Mouse (Mus musculus) lung, embryonic 15.5 days (tissue): ENCODE results near the gene Nudt2. TPM values are rescaled to one million over a fixed set of nuclear protein-coding genes. Genes with fewer than 3 reads are reported as not detected.

Source experiments
- ATAC-seq: fragments of 200-750 bp; cut with Nextera tagmentation; 2 replicates; pipeline ENCODE4 v1.8.0; 2017; ENCODE audit warnings: moderate number of reproducible peaks, borderline replicate concordance; ENCODE audit not compliant: low FRiP score, low TSS enrichment; ENCODE audit errors: extremely low read depth
- H3K27ac ChIP-seq: fragments of 300-500 bp; sonication (generic); 2 replicates; pipeline ENCODE4 v1.5.1; 2015; ENCODE audit warnings: moderate library complexity, mild to moderate bottlenecking, inconsistent platforms
- H3K27me3 ChIP-seq: fragments of 300-500 bp; sonication (generic); 2 replicates; pipeline ENCODE4 v1.6.1; 2015; ENCODE audit warnings: inconsistent platforms
- H3K36me3 ChIP-seq: fragments of 300-500 bp; sonication (generic); 2 replicates; pipeline ENCODE4 v1.6.1; 2015; ENCODE audit warnings: inconsistent platforms
- H3K4me1 ChIP-seq: fragments of 300-500 bp; sonication (generic); 2 replicates; pipeline ENCODE4 v1.6.1; 2015; ENCODE audit warnings: inconsistent platforms
- H3K4me2 ChIP-seq: fragments of 300-500 bp; sonication (generic); 2 replicates; pipeline ENCODE4 v1.6.1; 2015; ENCODE audit warnings: inconsistent platforms, mild to moderate bottlenecking, moderate library complexity
- H3K4me3 ChIP-seq: fragments of 300-500 bp; sonication (generic); 2 replicates; pipeline ENCODE4 v1.5.1; 2015; ENCODE audit warnings: mild to moderate bottlenecking, inconsistent platforms
- H3K9ac ChIP-seq: fragments of 300-500 bp; sonication (generic); 2 replicates; pipeline ENCODE4 v1.6.1; 2015; ENCODE audit warnings: inconsistent platforms
- H3K9me3 ChIP-seq: fragments of 300-500 bp; sonication (generic); 2 replicates; pipeline ENCODE4 v1.6.1; 2016; ENCODE audit warnings: inconsistent platforms
- WGBS: fragments of 180-500 bp; shearing (Covaris S2); methylation state at CpG from one replicate; pipeline ENCODE4 v1.1.7; 2015; 5-methylcytosine and 5-hydroxymethylcytosine counted together
- polyA plus RNA-seq: library from polyadenylated mRNA; unstranded; fragments of >200 nt; fragmentation: Nextera tagmentation; extraction: Ambion mirVana; gene quantifications from 2 replicates; pipeline ENCODE4 v1.2.1, GENCODE M21; 2015

Gene Nudt2
- polyA plus RNA-seq, 1 experiment from 2014 or later: 49.0 TPM

DNA sequence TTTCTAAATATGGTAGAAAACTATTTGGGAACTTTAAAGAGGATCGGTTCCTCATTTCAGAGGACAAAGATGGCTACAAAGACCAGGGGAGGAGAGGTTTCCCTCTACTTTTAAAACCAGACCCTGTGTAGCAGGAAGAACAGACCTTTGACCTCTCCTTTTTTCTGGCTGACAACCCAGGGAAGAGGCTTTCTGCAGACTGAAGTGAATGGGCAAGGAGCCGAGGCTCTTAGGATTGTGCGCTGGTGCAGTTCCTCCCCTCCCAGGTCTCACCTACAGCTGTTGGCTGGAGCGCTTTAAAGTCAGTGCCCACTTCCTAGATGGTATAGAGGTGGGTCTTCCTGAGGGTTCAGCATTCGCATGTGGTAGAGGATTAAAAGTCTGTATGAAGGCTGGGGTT, 32.1 kb downstream of the Nudt2 start:
- ATAC-seq: no peak
- no peak overlapping the region for H3K4me2 ChIP-seq
- no peak overlapping the region for H3K9ac ChIP-seq
- WGBS: 56% methylated on average over 5 of the region's 5 CpGs
- no peaks in the 10 kb centered on the region for H3K9me3 ChIP-seq
- no peak overlapping the region for H3K4me3 ChIP-seq
- no peak overlapping the region for H3K27ac ChIP-seq
- H3K4me1 ChIP-seq: peaks cover 19% of the 10 kb centered on the region
- peaks cover 61% of the 10 kb centered on the region for H3K27me3 ChIP-seq
- no peaks in the 10 kb centered on the region for H3K36me3 ChIP-seq

- 2% methylated on average over 34 of the region's 34 CpGs for WGBS
- no peaks in the 10 kb centered on the region for H3K36me3 ChIP-seq
- H3K9me3 ChIP-seq: no peaks in the 10 kb centered on the region
- no peak overlapping the region for H3K27ac ChIP-seq
- peaks cover 61% of the 10 kb centered on the region for H3K27me3 ChIP-seq
- H3K4me3 ChIP-seq: peak overlapping the region; percentile 31
- peaks cover 20% of the 10 kb centered on the region for H3K4me1 ChIP-seq
- ATAC-seq: no peak
- H3K4me2 ChIP-seq: peak overlapping the region; percentile 60
- H3K9ac ChIP-seq: no peak overlapping the region
Measured at GRCm38 (mm10) chr4:41497579-41497978, 32.6 kb downstream of the Nudt2 start.

- no peak for ATAC-seq
- no peaks in the 10 kb centered on the region for H3K36me3 ChIP-seq
- peaks cover 24% of the 10 kb centered on the region for H3K4me1 ChIP-seq
- H3K9me3 ChIP-seq: no peaks in the 10 kb centered on the region
- H3K27me3 ChIP-seq: peaks cover 61% of the 10 kb centered on the region
- peak overlapping the region; percentile 60 for H3K4me2 ChIP-seq
- H3K27ac ChIP-seq: no peak overlapping the region
- H3K9ac ChIP-seq: no peak overlapping the region
- peak overlapping the region; percentile 31 for H3K4me3 ChIP-seq
- WGBS: 5% methylated on average over 72 of the region's 72 CpGs
Measured at GRCm38 (mm10) chr4:41497995-41498845, 33.3 kb downstream of the Nudt2 start.

DNA sequence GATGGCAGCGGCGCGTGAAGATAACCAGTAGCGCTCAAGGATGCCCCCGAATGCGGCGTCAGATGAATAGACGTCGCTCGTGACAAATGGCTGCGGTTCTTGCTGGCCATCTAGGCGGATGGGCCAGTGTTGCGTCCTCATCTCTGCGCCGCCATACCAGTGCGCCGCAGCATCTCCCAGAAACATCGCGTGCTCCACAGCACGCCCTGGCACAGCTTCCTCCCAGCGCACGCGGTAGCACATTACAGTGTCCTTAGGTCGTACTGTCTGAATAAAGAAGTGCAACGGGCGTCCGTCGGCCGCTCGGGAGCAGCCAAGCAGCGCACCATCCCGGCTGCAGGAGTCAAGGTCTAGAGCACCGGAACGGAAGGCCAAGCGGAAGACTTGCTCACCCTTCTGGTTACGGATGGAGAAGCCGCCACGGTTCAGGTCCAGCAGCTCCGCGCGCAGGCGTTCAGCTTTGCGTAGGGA, 34.0 kb downstream of the Nudt2 start:
- Histone ChIP-seq H3K4me2 (peak overlapping the region; percentile 60), H3K36me3 (no peaks in the 10 kb centered on the region), H3K4me1 (peaks cover 26% of the 10 kb centered on the region), H3K4me3 (peak overlapping the region; percentile 31), H3K27me3 (peaks cover 61% of the 10 kb centered on the region), H3K27ac (no peak overlapping the region), H3K9ac (no peak overlapping the region), H3K9me3 (no peaks in the 10 kb centered on the region)
- no peak for ATAC-seq
- WGBS: 4% methylated on average over 43 of the region's 43 CpGs

DNA sequence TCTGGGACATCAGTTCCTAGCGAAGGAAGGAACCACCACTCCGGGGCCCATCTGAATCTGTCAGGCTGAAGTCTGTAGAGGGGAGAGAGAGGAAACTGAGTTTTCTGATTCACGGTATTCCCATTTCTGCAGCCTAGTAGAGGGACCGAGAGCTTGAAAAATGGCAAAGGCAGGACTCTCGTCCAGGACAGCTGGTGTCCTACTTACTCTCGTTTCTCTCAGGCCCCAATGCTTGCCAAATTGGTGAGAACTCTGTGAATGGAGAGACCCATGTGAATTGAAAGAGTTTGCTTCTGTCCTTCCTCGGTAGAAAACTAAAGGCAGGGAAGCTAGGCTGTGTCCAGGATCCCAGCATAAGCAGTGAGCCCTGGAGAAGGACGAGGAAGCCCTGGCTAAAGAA, 34.7 kb downstream of the Nudt2 start:
- no peaks in the 10 kb centered on the region for H3K9me3 ChIP-seq
- no peak overlapping the region for H3K4me2 ChIP-seq
- H3K4me3 ChIP-seq: no peak overlapping the region
- H3K9ac ChIP-seq: no peak overlapping the region
- no peaks in the 10 kb centered on the region for H3K36me3 ChIP-seq
- H3K27me3 ChIP-seq: peaks cover 61% of the 10 kb centered on the region
- peaks cover 26% of the 10 kb centered on the region for H3K4me1 ChIP-seq
- H3K27ac ChIP-seq: no peak overlapping the region
- WGBS: 67% methylated on average over 8 of the region's 8 CpGs
- ATAC-seq: no peak

DNA sequence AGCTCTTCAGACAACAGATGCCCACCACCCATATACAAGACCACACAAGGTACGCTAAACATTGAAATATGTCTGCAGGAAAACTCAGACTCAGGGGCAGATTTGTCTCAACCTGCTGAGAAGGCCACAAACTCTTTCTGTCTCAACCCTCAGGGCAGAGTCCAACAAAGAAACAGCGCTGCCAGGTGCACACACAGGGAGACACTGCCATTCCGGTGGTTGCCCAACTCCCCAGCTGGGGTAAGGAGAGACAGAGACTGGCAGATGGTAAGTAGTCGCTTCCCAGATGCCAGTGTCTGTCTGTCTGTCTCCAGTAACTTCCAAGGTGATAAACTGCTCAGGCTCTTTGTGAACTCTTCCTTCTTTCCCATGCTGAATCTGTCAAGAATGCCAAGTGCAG, 35.8 kb downstream of the Nudt2 start:
- no peak overlapping the region for H3K9ac ChIP-seq
- H3K4me1 ChIP-seq: peaks cover 26% of the 10 kb centered on the region
- H3K27ac ChIP-seq: no peak overlapping the region
- no peak overlapping the region for H3K4me3 ChIP-seq
- no peaks in the 10 kb centered on the region for H3K9me3 ChIP-seq
- ATAC-seq: no peak
- H3K4me2 ChIP-seq: no peak overlapping the region
- peaks cover 57% of the 10 kb centered on the region for H3K27me3 ChIP-seq
- WGBS: 76% methylated on average over 4 of the region's 4 CpGs
- H3K36me3 ChIP-seq: no peaks in the 10 kb centered on the region

GRCm38 (mm10) chr4:41502171-41502940, 37.4 kb downstream of the Nudt2 start:
- Histone ChIP-seq H3K4me3 (peak overlapping the region; percentile 45), H3K4me1 (peaks cover 32% of the 10 kb centered on the region), H3K27ac (peak overlapping the region; percentile 64), H3K27me3 (peaks cover 46% of the 10 kb centered on the region), H3K9ac (peak overlapping the region; percentile 41), H3K4me2 (peak overlapping the region; percentile 85), H3K36me3 (no peaks in the 10 kb centered on the region), H3K9me3 (no peaks in the 10 kb centered on the region)
- ATAC-seq: peak; percentile 48
- WGBS: 13% methylated on average over 20 of the region's 20 CpGs

DNA sequence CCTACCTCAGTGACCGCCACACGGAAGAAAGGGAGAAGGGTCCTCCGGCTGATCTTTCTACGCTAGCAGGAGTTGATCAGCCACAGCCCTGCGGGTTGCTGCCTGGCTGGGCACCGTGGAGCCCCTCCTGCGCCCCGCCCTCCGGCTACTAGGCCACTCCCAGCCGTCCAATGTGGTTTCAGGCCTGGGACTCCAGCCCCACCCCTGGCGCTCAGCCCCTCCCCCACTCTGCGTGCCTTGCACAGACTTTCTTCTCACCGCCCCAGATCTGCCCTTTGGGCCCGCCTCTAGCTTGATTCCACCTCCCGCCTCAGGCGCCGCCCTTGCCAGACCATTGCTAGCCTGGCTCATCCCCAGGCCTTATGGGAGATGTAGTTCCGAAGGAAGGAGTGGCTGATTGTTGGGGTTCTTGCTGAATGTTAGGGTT, 38.0 kb downstream of the Nudt2 start, which contains the start of gene AI464131:
AI464131 (minus strand) TSS at position 91 of the 427 bp plus-strand sequence.
- peaks cover 42% of the 10 kb centered on the region for H3K27me3 ChIP-seq
- H3K4me3 ChIP-seq: peak within 1 kb of the TSS; percentile 45
- peak within 1 kb of the TSS; percentile 64 for H3K27ac ChIP-seq
- no peaks in the 10 kb centered on the region for H3K36me3 ChIP-seq
- peak within 1 kb of the TSS; percentile 41 for H3K9ac ChIP-seq
- peak; percentile 94 for ATAC-seq
- H3K4me2 ChIP-seq: peak within 1 kb of the TSS; percentile 85
- WGBS: 1% methylated on average over 18 of the region's 18 CpGs
- no peaks in the 10 kb centered on the region for H3K9me3 ChIP-seq
- peaks cover 25% of the 10 kb centered on the region for H3K4me1 ChIP-seq

- Histone ChIP-seq H3K9me3 (no peaks in the 10 kb centered on the region), H3K36me3 (no peaks in the 10 kb centered on the region), H3K27ac (no peak overlapping the region), H3K4me3 (no peak overlapping the region), H3K4me1 (peaks cover 14% of the 10 kb centered on the region), H3K4me2 (no peak overlapping the region), H3K27me3 (peaks cover 29% of the 10 kb centered on the region), H3K9ac (no peak overlapping the region)
- ATAC-seq: no peak
- 63% methylated on average over 5 of the region's 5 CpGs for WGBS
Measured at GRCm38 (mm10) chr4:41504325-41504724, 39.4 kb downstream of the Nudt2 start.

- H3K27ac ChIP-seq: no peak overlapping the region
- no peak overlapping the region for H3K4me3 ChIP-seq
- H3K9ac ChIP-seq: no peak overlapping the region
- H3K9me3 ChIP-seq: no peaks in the 10 kb centered on the region
- H3K36me3 ChIP-seq: no peaks in the 10 kb centered on the region
- ATAC-seq: no peak
- H3K4me2 ChIP-seq: no peak overlapping the region
- H3K4me1 ChIP-seq: peaks cover 14% of the 10 kb centered on the region
- H3K27me3 ChIP-seq: peaks cover 21% of the 10 kb centered on the region
- 59% methylated on average over 11 of the region's 11 CpGs for WGBS
Measured at GRCm38 (mm10) chr4:41505131-41505551, 40.2 kb downstream of the Nudt2 start.

DNA sequence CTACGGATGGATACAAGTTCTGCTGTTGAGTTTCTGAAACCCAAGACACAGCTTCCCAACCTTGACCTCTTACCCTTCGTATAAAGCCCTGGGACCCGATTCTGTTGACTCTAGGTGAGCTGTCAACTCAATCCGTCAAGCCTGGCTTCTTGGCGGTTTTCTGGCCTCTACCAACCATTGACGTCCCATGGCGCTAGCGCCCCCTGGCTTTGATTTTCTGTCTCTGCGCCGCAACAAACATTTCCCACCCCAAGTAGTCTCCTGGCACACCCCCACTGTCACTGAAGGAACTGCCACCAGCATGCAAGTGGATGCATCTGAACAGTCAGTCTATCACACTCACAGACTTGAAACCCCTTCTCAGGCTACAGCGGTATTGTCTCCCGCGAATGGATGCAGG, 41.2 kb downstream of the Nudt2 start:
- Histone ChIP-seq H3K27me3 (peaks cover 10% of the 10 kb centered on the region), H3K9ac (peak overlapping the region; percentile 43; the same call in 1 of the 2 replicates)
- WGBS: 12% methylated on average over 13 of the region's 13 CpGs

More for the DNA sequence above, 41.2 kb downstream of the Nudt2 start:
- H3K4me3 ChIP-seq: peak overlapping the region; percentile 52
- no peak overlapping the region for H3K27ac ChIP-seq
- no peaks in the 10 kb centered on the region for H3K9me3 ChIP-seq
- no peaks in the 10 kb centered on the region for H3K36me3 ChIP-seq
- peaks cover 14% of the 10 kb centered on the region for H3K4me1 ChIP-seq
- no peak for ATAC-seq
- H3K4me2 ChIP-seq: peak overlapping the region; percentile 87
